Mouse (Mus musculus): ENCODE data around the gene Gm4301.
"Not testable (repeated sequence)": the region's sequence is repeated elsewhere in the genome, so short reads cannot be mapped to it uniquely, and the experiment has no call there.

The Gm4301 gene

GRCm38 (mm10) chr10:100335376-100335775, at the start of gene Gm4301:
Gm4301 (plus strand) TSS chr10:100335676.
- not testable (repeated sequence) for DNase-seq

GRCm38 (mm10) chr10:100296105-100296504, 39.4 kb upstream of the Gm4301 start:
- DNase-seq: no peak

GRCm38 (mm10) chr10:100300106-100300505, 35.4 kb upstream of the Gm4301 start:
- not testable (repeated sequence) for DNase-seq

- not testable (repeated sequence) for DNase-seq
Observed at GRCm38 (mm10) chr10:100340536-100340935, 5.1 kb downstream of the Gm4301 start, which contains the start of gene Gm4302. Gm4302 (plus strand) TSS chr10:100340836.

- not testable (repeated sequence) for DNase-seq
Observed at GRCm38 (mm10) chr10:100345672-100346071, 10.2 kb downstream of the Gm4301 start, which contains the start of gene Gm4303. Gm4303 (plus strand) TSS chr10:100345972.

GRCm38 (mm10) chr10:100350793-100351192, 15.3 kb downstream of the Gm4301 start, which contains the start of gene Gm4305:
Gm4305 (plus strand) TSS chr10:100351093.
- not testable (repeated sequence) for DNase-seq

GRCm38 (mm10) chr10:100356841-100357240, 21.4 kb downstream of the Gm4301 start:
- DNase-seq: peak; percentile 0 to 3

GRCm38 (mm10) chr10:100361038-100361437, 25.6 kb downstream of the Gm4301 start, which contains the start of gene Gm4307:
Gm4307 (plus strand) TSS chr10:100361338.
- DNase-seq: not testable (repeated sequence)

- not testable (repeated sequence) for DNase-seq
Observed at GRCm38 (mm10) chr10:100382460-100382859, 47.0 kb downstream of the Gm4301 start, which contains the start of gene Gm4312. Gm4312 (minus strand) TSS chr10:100382560.

All from lung, adult 18-20 months (tissue).